Mouse (Mus musculus): ENCODE measurements around the gene Mmp9.
A peak's percentile ranks its signal among the peaks of the same experiment; 100 is the strongest.

Gene Mmp9

DNA sequence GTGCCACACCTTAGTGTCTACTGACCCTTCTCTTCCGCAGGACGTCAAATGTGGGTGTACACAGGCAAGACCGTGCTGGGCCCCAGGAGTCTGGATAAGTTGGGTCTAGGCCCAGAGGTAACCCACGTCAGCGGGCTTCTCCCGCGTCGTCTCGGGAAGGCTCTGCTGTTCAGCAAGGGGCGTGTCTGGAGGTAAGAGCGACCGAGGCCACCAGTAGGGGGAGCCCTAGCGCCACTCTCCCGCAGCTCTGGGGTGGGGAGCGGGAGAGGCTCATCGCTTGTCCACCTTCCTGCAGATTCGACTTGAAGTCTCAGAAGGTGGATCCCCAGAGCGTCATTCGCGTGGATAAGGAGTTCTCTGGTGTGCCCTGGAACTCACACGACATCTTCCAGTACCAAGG, 12.6 kb downstream of the Mmp9 start:
- peak; percentile 42 for DNase-seq (ENCODE audit: extremely low read depth, low read depth)

DNA sequence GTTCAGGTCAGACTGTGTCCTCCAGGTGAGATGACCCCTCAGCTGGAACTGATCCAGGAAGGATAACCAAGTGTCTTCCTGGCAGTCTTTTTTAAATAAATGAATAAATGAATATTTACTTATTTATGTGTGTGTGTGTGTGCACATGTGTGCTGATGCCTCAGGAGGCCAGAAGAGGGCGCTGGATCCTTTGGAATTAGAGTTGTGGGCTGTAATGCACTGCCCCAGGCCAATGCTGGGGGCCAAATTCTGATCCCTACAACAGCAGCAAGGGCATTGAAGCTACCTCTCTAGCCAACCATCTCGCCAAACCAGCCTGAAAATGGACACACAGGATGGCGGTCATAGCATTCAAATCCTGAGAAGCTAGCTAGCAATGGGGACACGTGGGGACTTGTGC, 15.1 kb downstream of the Mmp9 start:
- no peak for DNase-seq (ENCODE audit: extremely low read depth, low read depth)

DNA sequence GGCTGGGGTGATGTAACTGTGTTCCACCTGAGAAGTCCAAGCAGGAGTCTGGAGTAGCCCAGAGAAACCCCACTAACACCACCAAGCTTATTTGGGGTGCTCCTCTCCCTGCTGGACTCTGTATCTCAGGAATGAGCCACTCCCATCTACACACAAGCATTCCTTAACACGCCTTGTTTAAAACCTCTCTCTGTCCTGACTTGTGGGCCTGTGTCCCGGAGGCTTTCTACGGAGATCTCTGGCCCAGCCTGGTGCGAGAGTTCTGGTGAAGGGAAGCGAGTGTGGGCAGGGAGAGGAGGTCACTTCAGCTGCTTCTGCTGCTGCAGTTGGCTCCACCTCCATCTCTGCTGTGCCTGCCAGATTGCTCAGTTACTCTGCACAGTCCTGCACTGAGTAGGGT, 15.6 kb downstream of the Mmp9 start:
- no peak for DNase-seq (ENCODE audit: extremely low read depth, low read depth)

DNA sequence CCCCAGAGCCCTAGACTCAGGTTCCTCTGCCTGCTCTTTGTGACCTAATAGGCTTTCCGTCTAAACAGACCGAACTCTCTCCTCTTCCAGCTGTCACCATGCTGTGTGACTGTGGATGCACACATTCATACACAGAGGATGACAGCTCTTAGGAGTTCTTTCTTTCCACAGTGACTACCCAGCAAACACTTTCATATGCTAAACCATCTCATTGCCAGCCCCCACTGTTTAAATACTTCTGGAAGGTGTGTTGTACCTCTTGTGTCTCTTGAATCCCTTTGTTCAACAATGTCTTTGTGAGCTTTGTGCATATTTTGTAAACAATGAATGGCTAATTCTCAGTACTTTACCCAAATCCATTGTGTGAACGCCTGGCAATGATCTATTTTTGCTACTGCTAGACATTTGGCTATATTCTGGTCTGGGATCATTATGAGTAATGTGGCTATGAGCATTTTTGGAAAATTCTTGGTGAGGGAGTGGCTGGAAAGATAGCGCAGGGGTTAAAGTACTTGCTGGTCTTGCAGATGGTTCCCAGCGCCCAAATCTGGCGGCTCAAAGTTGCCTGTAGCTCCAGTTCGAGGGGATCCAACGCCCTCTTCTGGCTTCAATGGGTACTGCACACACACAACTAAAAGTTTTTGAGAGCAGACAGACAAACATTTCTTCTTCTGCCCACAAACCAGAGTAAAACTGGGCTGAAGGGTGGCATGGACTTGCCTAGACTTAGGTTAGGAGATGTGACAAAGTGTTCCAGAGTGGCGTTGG, 17.2 kb downstream of the Mmp9 start:
- no peak for DNase-seq (ENCODE audit: extremely low read depth, low read depth)

- DNase-seq (ENCODE audit: extremely low read depth, low read depth), result no peak
These were observed 20.3 kb downstream of the Mmp9 start, which contains the start of gene Slc12a5 for GRCm38 (mm10) chr2:164960716-164961441. Slc12a5 (plus strand) TSS chr2:164960802.

GRCm38 (mm10) chr2:164961506-164962182, 21.1 kb downstream of the Mmp9 start:
- peak; percentile 68 for DNase-seq (ENCODE audit: extremely low read depth, low read depth)

DNA sequence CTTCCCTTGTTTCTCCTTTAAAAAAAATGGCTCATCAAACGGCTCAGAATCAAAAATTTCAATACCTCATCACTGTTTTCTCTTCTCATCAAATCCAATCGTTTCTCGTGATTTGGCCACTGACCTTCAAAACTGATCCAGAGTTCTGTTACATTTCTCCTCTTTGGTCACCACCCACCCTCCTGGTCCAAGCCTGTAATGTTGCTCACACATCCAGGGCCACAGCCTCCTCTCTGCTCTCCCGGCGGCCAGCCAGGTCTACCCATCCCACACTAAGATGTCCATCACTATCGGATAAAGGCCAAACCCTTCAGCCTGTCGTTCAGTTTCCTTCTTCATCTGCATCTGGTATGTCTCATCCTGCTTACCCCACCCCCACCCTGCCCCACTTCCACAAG, 21.6 kb downstream of the Mmp9 start:
- no peak for DNase-seq (ENCODE audit: extremely low read depth, low read depth)

GRCm38 (mm10) chr2:164964242-164964894, 23.8 kb downstream of the Mmp9 start:
- DNase-seq (ENCODE audit: extremely low read depth, low read depth), result no peak

DNA sequence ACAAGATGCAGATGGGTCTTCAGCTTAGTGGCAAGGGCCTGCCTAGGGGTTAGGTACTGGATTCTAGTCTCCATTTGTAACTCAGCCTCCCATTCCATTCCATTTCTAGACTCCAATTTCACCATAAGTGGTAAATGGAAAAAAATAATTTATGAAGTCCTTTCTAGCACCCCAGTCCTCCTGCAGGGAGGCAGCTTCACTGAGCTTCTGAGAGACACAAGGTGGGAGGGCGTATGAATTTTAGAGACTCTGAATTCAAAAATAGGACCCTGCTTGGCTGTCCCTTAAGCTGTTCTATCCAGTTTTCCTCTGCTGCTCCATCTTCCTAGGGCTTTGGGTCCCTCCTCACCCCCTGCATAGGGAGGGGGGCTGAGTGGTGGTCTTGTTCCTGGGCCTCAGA, 24.4 kb downstream of the Mmp9 start:
- no peak for DNase-seq (ENCODE audit: extremely low read depth, low read depth)

- no peak for DNase-seq (ENCODE audit: extremely low read depth, low read depth)
These were observed 25.8 kb downstream of the Mmp9 start for GRCm38 (mm10) chr2:164966381-164966780.

- DNase-seq (ENCODE audit: extremely low read depth, low read depth), result no peak
These were observed 26.6 kb downstream of the Mmp9 start for GRCm38 (mm10) chr2:164967193-164967592.

GRCm38 (mm10) chr2:164967761-164968440, 27.3 kb downstream of the Mmp9 start:
- DNase-seq (ENCODE audit: extremely low read depth, low read depth), result no peak

- no peak for DNase-seq (ENCODE audit: extremely low read depth, low read depth)
These were observed 27.9 kb downstream of the Mmp9 start for GRCm38 (mm10) chr2:164968451-164968851.

GRCm38 (mm10) chr2:164969348-164969781, 28.8 kb downstream of the Mmp9 start:
- no peak for DNase-seq (ENCODE audit: extremely low read depth, low read depth)

DNA sequence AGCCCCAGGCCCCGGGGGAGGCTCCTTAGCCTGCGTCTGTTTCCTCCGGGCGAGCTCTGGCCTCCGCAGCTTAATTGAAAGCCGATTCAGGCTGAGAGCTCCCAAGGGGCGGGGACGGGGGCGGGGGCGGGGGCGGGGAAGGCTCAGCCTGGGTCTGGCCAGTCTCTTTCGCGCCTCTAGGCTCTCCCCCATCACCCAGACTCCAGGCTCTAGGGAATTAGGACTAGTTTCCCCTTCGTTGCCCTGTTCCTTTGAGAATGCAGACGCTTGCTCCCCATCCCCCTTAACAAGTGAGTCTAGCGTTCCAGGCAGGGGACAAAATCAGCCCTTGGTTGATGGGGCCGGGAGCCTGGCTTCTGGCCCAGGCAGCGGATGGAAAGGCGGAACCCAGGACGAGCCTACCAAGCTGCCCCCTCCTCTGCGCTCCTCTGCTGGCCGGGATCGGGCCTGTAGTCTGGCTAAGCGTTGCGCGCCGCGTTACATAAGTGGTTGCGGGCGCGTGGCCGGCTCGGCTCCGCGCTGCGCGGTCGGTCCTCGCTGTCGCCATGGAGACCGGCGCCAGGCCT, 30.1 kb downstream of the Mmp9 start:
- DNase-seq (ENCODE audit: extremely low read depth, low read depth), result no peak

DNA sequence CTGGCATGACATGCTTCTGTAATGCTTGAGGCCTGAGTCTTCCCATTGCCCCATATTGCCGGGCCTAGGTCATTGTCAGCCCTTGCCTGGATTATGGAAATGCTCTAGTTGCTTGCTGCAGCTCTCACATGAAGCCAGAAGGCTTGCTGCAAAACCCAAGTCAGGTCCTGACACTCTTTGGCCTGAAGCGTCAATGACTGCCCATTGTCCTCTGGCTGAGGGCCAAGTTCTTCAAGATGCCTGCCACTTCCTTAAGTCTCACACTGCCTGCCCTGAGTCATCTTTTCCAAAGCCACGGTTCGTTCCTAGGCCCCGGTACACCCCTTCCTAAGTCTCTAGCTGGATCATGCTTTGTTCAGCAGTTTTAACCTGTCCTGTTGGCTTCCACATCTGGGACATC, 32.1 kb downstream of the Mmp9 start:
- no peak for DNase-seq (ENCODE audit: extremely low read depth, low read depth)

- DNase-seq (ENCODE audit: extremely low read depth, low read depth), result no peak
These were observed 35.0 kb downstream of the Mmp9 start for GRCm38 (mm10) chr2:164975611-164976010.

GRCm38 (mm10) chr2:164979749-164980148, 39.2 kb downstream of the Mmp9 start:
- DNase-seq (ENCODE audit: extremely low read depth, low read depth), result peak; percentile 28

- no peak for DNase-seq (ENCODE audit: extremely low read depth, low read depth)
These were observed 45.4 kb downstream of the Mmp9 start for GRCm38 (mm10) chr2:164985962-164986361.

GRCm38 (mm10) chr2:164986371-164987027, 45.9 kb downstream of the Mmp9 start:
- no peak for DNase-seq (ENCODE audit: extremely low read depth, low read depth)
